Mouse (Mus musculus): ENCODE measurements at regions not wholly inside any gene's neighbourhood (a gene's known extent, or its start where the extent isn't known, plus 50 kb on each side); places are given as distances from the start of the nearest gene placed in this dataset.

- WGBS, result 87% methylated on average over 5 of the region's 5 CpGs
- Histone ChIP-seq H3K27ac (no peak overlapping the region), H3K4me3 (no peak overlapping the region), H3K4me2 (replicated peaks) (no peak overlapping the region), H3K27me3 (no peaks in the 10 kb centered on the region), H3K9me3 (replicated peaks) (no peaks in the 10 kb centered on the region), H3K9ac (no peak overlapping the region), H3K36me3 (no peaks in the 10 kb centered on the region), H3K4me1 (no peaks in the 10 kb centered on the region)
- ATAC-seq (ENCODE audit: low FRiP score), result no peak
These were observed 706.7 kb upstream of the N6amt1 start for GRCm38 (mm10) chr16:86647316-86647715.

- H3K4me3 ChIP-seq, result no peak overlapping the region
- WGBS, result 64% methylated on average over 2 of the region's 2 CpGs
- H3K9me3 ChIP-seq (replicated peaks), result no peaks in the 10 kb centered on the region
- no peaks in the 10 kb centered on the region for H3K4me1 ChIP-seq
- no peak overlapping the region for H3K27ac ChIP-seq
- no peak for ATAC-seq (ENCODE audit: low FRiP score)
- H3K4me2 ChIP-seq (replicated peaks), result no peak overlapping the region
- H3K36me3 ChIP-seq, result no peaks in the 10 kb centered on the region
- no peaks in the 10 kb centered on the region for H3K27me3 ChIP-seq
- no peak overlapping the region for H3K9ac ChIP-seq
These were observed 707.2 kb upstream of the N6amt1 start for GRCm38 (mm10) chr16:86646753-86647152.

- no peak for ATAC-seq (ENCODE audit: low FRiP score)
- WGBS, result 76% methylated on average over 1 of the region's 1 CpGs
- no peak overlapping the region for H3K27ac ChIP-seq
These were observed 708.5 kb upstream of the N6amt1 start for GRCm38 (mm10) chr16:86645436-86645835.

GRCm38 (mm10) chr16:86644912-86645312 is 709.1 kb upstream of the N6amt1 start:
- Histone ChIP-seq H3K4me1 (no peaks in the 10 kb centered on the region), H3K9ac (no peak overlapping the region), H3K9me3 (replicated peaks) (no peaks in the 10 kb centered on the region), H3K27ac (no peak overlapping the region), H3K36me3 (no peaks in the 10 kb centered on the region), H3K27me3 (no peaks in the 10 kb centered on the region), H3K4me3 (no peak overlapping the region), H3K4me2 (replicated peaks) (no peak overlapping the region)
- WGBS, result 64% methylated on average over 2 of the region's 2 CpGs
- ATAC-seq (ENCODE audit: low FRiP score), result 0 out of 2 replicates have a peak, but pooled peaks have one; percentile 38

More at GRCm38 (mm10) chr16:86645436-86645835, 708.5 kb upstream of the N6amt1 start:
- no peak overlapping the region for H3K9ac ChIP-seq
- no peaks in the 10 kb centered on the region for H3K36me3 ChIP-seq
- H3K27me3 ChIP-seq, result no peaks in the 10 kb centered on the region
- no peaks in the 10 kb centered on the region for H3K9me3 ChIP-seq (replicated peaks)
- no peak overlapping the region for H3K4me2 ChIP-seq (replicated peaks)
- H3K4me3 ChIP-seq, result no peak overlapping the region
- no peaks in the 10 kb centered on the region for H3K4me1 ChIP-seq

- H3K4me3 ChIP-seq, result no peak overlapping the region
- no peaks in the 10 kb centered on the region for H3K36me3 ChIP-seq
- H3K9me3 ChIP-seq (replicated peaks), result no peaks in the 10 kb centered on the region
- H3K27ac ChIP-seq, result no peak overlapping the region
- no peaks in the 10 kb centered on the region for H3K27me3 ChIP-seq
- no peak overlapping the region for H3K9ac ChIP-seq
- 91% methylated on average over 7 of the region's 7 CpGs for WGBS
- ATAC-seq (ENCODE audit: low FRiP score), result no peak
- H3K4me2 ChIP-seq (replicated peaks), result no peak overlapping the region
- H3K4me1 ChIP-seq, result no peaks in the 10 kb centered on the region
These were observed 702.5 kb upstream of the Adamts5 start for GRCm38 (mm10) chr16:86604166-86604565.

GRCm38 (mm10) chr16:86594992-86595391 is 693.4 kb upstream of the Adamts5 start:
- Histone ChIP-seq H3K27ac (no peak overlapping the region), H3K4me2 (replicated peaks) (no peak overlapping the region), H3K9me3 (replicated peaks) (no peaks in the 10 kb centered on the region), H3K27me3 (no peaks in the 10 kb centered on the region), H3K9ac (no peak overlapping the region), H3K36me3 (no peaks in the 10 kb centered on the region), H3K4me1 (no peaks in the 10 kb centered on the region), H3K4me3 (no peak overlapping the region)
- 82% methylated on average over 3 of the region's 3 CpGs for WGBS
- no peak for ATAC-seq (ENCODE audit: low FRiP score)

- H3K9me3 ChIP-seq (replicated peaks), result no peaks in the 10 kb centered on the region
- H3K4me2 ChIP-seq (replicated peaks), result no peak overlapping the region
- H3K27ac ChIP-seq, result no peak overlapping the region
- H3K9ac ChIP-seq, result no peak overlapping the region
- ATAC-seq (ENCODE audit: low FRiP score), result no peak
- H3K4me1 ChIP-seq, result no peaks in the 10 kb centered on the region
- no peak overlapping the region for H3K4me3 ChIP-seq
- H3K27me3 ChIP-seq, result no peaks in the 10 kb centered on the region
- WGBS, result 96% methylated on average over 4 of the region's 4 CpGs
- no peaks in the 10 kb centered on the region for H3K36me3 ChIP-seq
These were observed 684.4 kb upstream of the Adamts5 start for GRCm38 (mm10) chr16:86586044-86586443.

- Histone ChIP-seq H3K4me3 (no peak overlapping the region), H3K9me3 (replicated peaks) (no peaks in the 10 kb centered on the region), H3K27ac (no peak overlapping the region), H3K36me3 (no peaks in the 10 kb centered on the region), H3K27me3 (no peaks in the 10 kb centered on the region), H3K4me1 (no peaks in the 10 kb centered on the region), H3K4me2 (replicated peaks) (no peak overlapping the region), H3K9ac (no peak overlapping the region)
- no peak for ATAC-seq (ENCODE audit: low FRiP score)
- 74% methylated on average over 5 of the region's 5 CpGs for WGBS
These were observed 676.7 kb upstream of the Adamts5 start for GRCm38 (mm10) chr16:86578281-86578680.

GRCm38 (mm10) chr16:86547465-86548043 is 645.9 kb upstream of the Adamts5 start:
- no peaks in the 10 kb centered on the region for H3K4me1 ChIP-seq
- H3K9ac ChIP-seq, result no peak overlapping the region
- H3K9me3 ChIP-seq (replicated peaks), result no peaks in the 10 kb centered on the region
- H3K27ac ChIP-seq, result no peak overlapping the region
- no peak overlapping the region for H3K4me3 ChIP-seq
- WGBS, result 88% methylated on average over 4 of the region's 4 CpGs
- no peaks in the 10 kb centered on the region for H3K27me3 ChIP-seq
- no peaks in the 10 kb centered on the region for H3K36me3 ChIP-seq
- H3K4me2 ChIP-seq (replicated peaks), result no peak overlapping the region
- no peak for ATAC-seq (ENCODE audit: low FRiP score)

GRCm38 (mm10) chr16:86546905-86547304 is 645.3 kb upstream of the Adamts5 start:
- 87% methylated on average over 3 of the region's 3 CpGs for WGBS
- no peak for ATAC-seq (ENCODE audit: low FRiP score)
- Histone ChIP-seq H3K4me2 (replicated peaks) (no peak overlapping the region), H3K9me3 (replicated peaks) (no peaks in the 10 kb centered on the region), H3K36me3 (no peaks in the 10 kb centered on the region), H3K9ac (no peak overlapping the region), H3K27me3 (no peaks in the 10 kb centered on the region), H3K4me3 (no peak overlapping the region), H3K4me1 (no peaks in the 10 kb centered on the region), H3K27ac (no peak overlapping the region)

- no peaks in the 10 kb centered on the region for H3K36me3 ChIP-seq
- no peak for ATAC-seq (ENCODE audit: low FRiP score)
- H3K4me3 ChIP-seq, result no peak overlapping the region
- H3K4me2 ChIP-seq (replicated peaks), result no peak overlapping the region
- H3K9ac ChIP-seq, result no peak overlapping the region
- 64% methylated on average over 1 of the region's 1 CpGs for WGBS
- H3K27ac ChIP-seq, result no peak overlapping the region
- H3K9me3 ChIP-seq (replicated peaks), result no peaks in the 10 kb centered on the region
- H3K27me3 ChIP-seq, result no peaks in the 10 kb centered on the region
- no peaks in the 10 kb centered on the region for H3K4me1 ChIP-seq
These were observed 642.5 kb upstream of the Adamts5 start for GRCm38 (mm10) chr16:86544121-86544520.

GRCm38 (mm10) chr16:86536479-86536878 is 634.9 kb upstream of the Adamts5 start:
- H3K4me2 ChIP-seq (replicated peaks), result no peak overlapping the region
- WGBS, result 84% methylated on average over 5 of the region's 5 CpGs
- no peak overlapping the region for H3K4me3 ChIP-seq
- H3K9me3 ChIP-seq (replicated peaks), result no peaks in the 10 kb centered on the region
- no peaks in the 10 kb centered on the region for H3K36me3 ChIP-seq
- no peaks in the 10 kb centered on the region for H3K4me1 ChIP-seq
- H3K27ac ChIP-seq, result no peak overlapping the region
- H3K27me3 ChIP-seq, result no peaks in the 10 kb centered on the region
- no peak overlapping the region for H3K9ac ChIP-seq
- no peak for ATAC-seq (ENCODE audit: low FRiP score)

- no peak overlapping the region for H3K27ac ChIP-seq
- ATAC-seq (ENCODE audit: low FRiP score), result 0 out of 2 replicates have a peak, but pooled peaks have one; percentile 48
- no peaks in the 10 kb centered on the region for H3K27me3 ChIP-seq
- no peak overlapping the region for H3K4me3 ChIP-seq
- H3K4me1 ChIP-seq, result no peaks in the 10 kb centered on the region
- no peak overlapping the region for H3K4me2 ChIP-seq (replicated peaks)
- no peaks in the 10 kb centered on the region for H3K36me3 ChIP-seq
- WGBS, result 80% methylated on average over 3 of the region's 3 CpGs
- H3K9me3 ChIP-seq (replicated peaks), result no peaks in the 10 kb centered on the region
- H3K9ac ChIP-seq, result no peak overlapping the region
These were observed 622.5 kb upstream of the Adamts5 start for GRCm38 (mm10) chr16:86524135-86524534.

Measured in hindbrain, embryonic 12.5 days (tissue).